In the genomic region with DNA sequence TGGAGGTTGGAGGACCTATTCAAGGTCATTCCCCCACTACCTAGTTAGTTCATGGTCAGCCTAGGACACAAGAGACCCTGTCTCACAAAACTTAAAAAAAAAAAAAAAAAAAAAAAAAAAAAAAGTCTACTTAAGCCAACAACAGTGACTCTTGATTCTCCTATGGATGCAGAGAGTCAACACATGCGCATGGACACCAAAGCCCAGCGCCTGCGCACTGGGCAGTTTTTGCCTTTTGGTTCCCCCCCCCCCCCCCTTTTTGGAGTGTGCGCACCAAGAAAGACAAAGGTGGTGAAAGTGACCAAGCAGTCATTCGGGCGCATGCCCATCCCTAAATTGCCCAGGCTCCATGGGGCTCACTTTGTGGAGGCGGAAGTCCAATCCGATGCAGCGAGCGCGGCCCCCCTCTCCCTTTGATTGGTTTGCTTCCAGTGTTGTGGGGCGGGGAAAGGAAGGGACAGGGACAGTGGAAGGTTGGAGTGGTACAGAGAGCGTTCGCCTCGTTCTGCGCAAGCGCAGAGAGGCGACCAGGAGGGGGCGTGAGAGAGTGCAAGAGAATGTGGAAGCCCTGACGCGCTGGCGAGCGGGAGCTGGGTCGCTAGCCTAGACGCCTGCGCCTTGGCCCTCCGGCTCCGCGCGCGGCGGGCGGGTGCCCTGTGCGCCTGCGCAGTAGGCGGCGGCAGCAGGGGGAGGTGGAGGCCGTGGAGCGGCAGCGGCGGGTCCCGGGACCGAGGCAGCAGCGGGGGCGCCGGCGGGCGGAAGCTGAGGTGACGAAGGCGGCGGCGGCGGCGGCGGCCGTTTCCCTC, we compare ENCODE assay signal across 8 mouse cellular contexts. TPM values are rescaled to one million over a fixed set of nuclear protein-coding genes. Genes with fewer than 3 reads are reported as not detected.
DNase-seq lines count a peak whose midpoint lies in the region; ATAC-seq and TF ChIP-seq lines count a peak whose summit lies in the region.

Gene Fxr2, plus strand, starts transcription at position 707 of the 806 bp plus-strand sequence.

- TF ChIP-seq CTCF in MEL (IDR thresholded peaks at IDR 0.05 in 2 of 3, conservative IDR thresholded peaks at IDR 0.05 in 1 of 3; ENCODE audit: control insufficient read depth in 1 of 3, insufficient read depth in 1 of 3, low read depth in 2 of 3, low read length in 3 of 3, poor library complexity in 1 of 3, severe bottlenecking in 1 of 3), result peak; percentile 49 to 88 (median 85)
- TF ChIP-seq CTCF in cerebellum, adult 2 months (IDR thresholded peaks at IDR 0.05; ENCODE audit: borderline replicate concordance, insufficient read depth, low read depth, low read length), result peak; percentile 78
- TF ChIP-seq CTCF in forebrain, postnatal 0 days (IDR thresholded peaks at IDR 0.05; ENCODE audit: low read depth), result peak; percentile 90

- H3K4me2 ChIP-seq in forebrain, postnatal 0 days (ENCODE audit: low read depth), result peak within 1 kb of the TSS; percentile 75
- H3K4me2 ChIP-seq in lung, embryonic 15.5 days, result peak within 1 kb of the TSS; percentile 69

- peak; percentile 84 to 86 for TF ChIP-seq POLR2A in MEL (IDR thresholded peaks at IDR 0.05; ENCODE audit: control insufficient read depth in 1 of 2, insufficient read depth in 1 of 2, low read depth in 1 of 2, low read length in 2 of 2, poor library complexity in 1 of 2)
- peak; percentile 59; the same call in 1 of the 2 replicates for TF ChIP-seq POLR2A in cerebellum, adult 2 months (IDR thresholded peaks at IDR 0.05; ENCODE audit: borderline replicate concordance, insufficient read depth, low read length)

- DNase-seq in MEL (ENCODE audit: low read depth, low spot score), result peak; percentile 100
- peak; percentile 100 for DNase-seq in cerebellum, adult 2 months
- DNase-seq in forebrain, postnatal 0 days, result peak; percentile 100
- DNase-seq in heart, postnatal 4 days, result peak; percentile 100
- DNase-seq in layer of hippocampus, adult 8-10 months (ENCODE audit: low spot score in 2 of 2), result peak; percentile 100
- DNase-seq in ovary, adult 18-20 months (ENCODE audit: low spot score), result peak; percentile 100
- DNase-seq in thymus, postnatal 0 days (ENCODE audit: low spot score), result peak; percentile 100

- H3K36me3 ChIP-seq in MEL (ENCODE audit: control insufficient read depth in 1 of 2, insufficient read depth in 2 of 2, low read length in 2 of 2), result peaks cover 11 to 39% of the 10 kb centered on the region in 2 experiments
- H3K36me3 ChIP-seq in forebrain, postnatal 0 days (ENCODE audit: insufficient read depth), result no peaks in the 10 kb centered on the region
- 0 out of 2 replicates have a peak, but pooled peaks cover 11% of the 10 kb centered on the region for H3K36me3 ChIP-seq in lung, embryonic 15.5 days

- H3K9ac ChIP-seq in MEL (ENCODE audit: control insufficient read depth, low read depth, low read length, poor library complexity, severe bottlenecking), result peak within 1 kb of the TSS; percentile 99
- peak within 1 kb of the TSS; percentile 87 for H3K9ac ChIP-seq in forebrain, postnatal 0 days
- H3K9ac ChIP-seq in lung, embryonic 15.5 days, result peak within 1 kb of the TSS; percentile 92

- peaks cover 19 to 27% of the 10 kb centered on the region in 2 experiments for H3K4me1 ChIP-seq in MEL (ENCODE audit: control insufficient read depth in 1 of 2, insufficient read depth in 2 of 2, low read length in 2 of 2)
- H3K4me1 ChIP-seq in cerebellum, adult 2 months (ENCODE audit: control insufficient read depth, insufficient read depth, low read length), result peaks cover 4% of the 10 kb centered on the region; the same call in 1 of the 2 replicates
- peaks cover 24% of the 10 kb centered on the region for H3K4me1 ChIP-seq in forebrain, postnatal 0 days (ENCODE audit: insufficient read depth)
- peaks cover 23% of the 10 kb centered on the region for H3K4me1 ChIP-seq in lung, embryonic 15.5 days

- peak within 1 kb of the TSS; percentile 57 to 84 for H3K4me3 ChIP-seq in MEL (ENCODE audit: control insufficient read depth in 1 of 2, insufficient read depth in 1 of 2, low read depth in 2 of 2, low read length in 2 of 2)
- H3K4me3 ChIP-seq in cerebellum, adult 2 months (replicated peaks; ENCODE audit: insufficient read depth, low read depth, low read length), result peak within 1 kb of the TSS; percentile 98
- peak within 1 kb of the TSS; percentile 89 for H3K4me3 ChIP-seq in forebrain, postnatal 0 days (ENCODE audit: low read depth, low read length)
- H3K4me3 ChIP-seq in lung, embryonic 15.5 days, result peak within 1 kb of the TSS; percentile 90

- ATAC-seq in forebrain, postnatal 0 days, result peak; percentile 97
- ATAC-seq in lung, embryonic 15.5 days (ENCODE audit: borderline replicate concordance, extremely low read depth, low FRiP score, low TSS enrichment), result peak; percentile 98

- no peak for TF ChIP-seq RAD21 in MEL (IDR thresholded peaks at IDR 0.05; ENCODE audit: low read depth, low read length)

- under 1% methylated on average over 54 of the region's 56 CpGs for WGBS in cerebellum, adult 2 months
- WGBS in forebrain, postnatal 0 days, result 3% methylated on average over 39 of the region's 56 CpGs
- 1% methylated on average over 55 of the region's 56 CpGs for WGBS in lung, embryonic 15.5 days

- H3K79me2 ChIP-seq in MEL (ENCODE audit: control insufficient read depth, insufficient read depth, low read length, poor library complexity), result peaks cover 40% of the 10 kb centered on the region

- peak within 1 kb of the TSS; percentile 89 for H3K27ac ChIP-seq in MEL (ENCODE audit: control insufficient read depth, low read depth, low read length)
- peak within 1 kb of the TSS; percentile 43 for H3K27ac ChIP-seq in cerebellum, adult 2 months (ENCODE audit: insufficient read depth, low read length)
- H3K27ac ChIP-seq in forebrain, postnatal 0 days (ENCODE audit: low read depth, low read length), result peak within 1 kb of the TSS; percentile 93
- H3K27ac ChIP-seq in lung, embryonic 15.5 days, result peak within 1 kb of the TSS; percentile 98

- no peaks in the 10 kb centered on the region for H3K27me3 ChIP-seq in MEL (ENCODE audit: control insufficient read depth in 1 of 2, insufficient read depth in 2 of 2, low read length in 2 of 2)
- no peaks in the 10 kb centered on the region for H3K27me3 ChIP-seq in cerebellum, adult 2 months (ENCODE audit: control insufficient read depth, insufficient read depth, low read length)
- H3K27me3 ChIP-seq in forebrain, postnatal 0 days (ENCODE audit: insufficient read depth, low read length), result no peaks in the 10 kb centered on the region
- no peaks in the 10 kb centered on the region for H3K27me3 ChIP-seq in lung, embryonic 15.5 days

- no peak for TF ChIP-seq EP300 in MEL (IDR thresholded peaks at IDR 0.05; ENCODE audit: low read depth in 1 of 2, low read length in 2 of 2)

- no peaks in the 10 kb centered on the region for H3K9me3 ChIP-seq in MEL (replicated peaks; ENCODE audit: insufficient read depth, low read length)
- no peaks in the 10 kb centered on the region for H3K9me3 ChIP-seq in forebrain, postnatal 0 days (ENCODE audit: low read length)
- H3K9me3 ChIP-seq in lung, embryonic 15.5 days, result no peaks in the 10 kb centered on the region

TF ChIP-seq in MEL, 35 proteins besides CTCF, POLR2A, EP300 and RAD21 (continues in another document):
- TF ChIP-seq ELF1 (IDR thresholded peaks at IDR 0.05; ENCODE audit: low read depth, low read length) (peak; percentile 93), MAX (IDR thresholded peaks at IDR 0.05; ENCODE audit: low read length) (0 out of 2 replicates have a peak, but pooled peaks have one; percentile 7), RCOR1 (IDR thresholded peaks at IDR 0.05; ENCODE audit: low read depth, low read length) (no peak; the same call in 1 of the 2 replicates), MAZ (IDR thresholded peaks at IDR 0.05; ENCODE audit: low read depth, low read length) (peak; percentile 55), MYC (IDR thresholded peaks at IDR 0.05; ENCODE audit: low read depth, low read length) (peak; percentile 28; the same call in 1 of the 2 replicates), TAL1 (IDR thresholded peaks at IDR 0.05; ENCODE audit: low read length) (no peak), USF2 (IDR thresholded peaks at IDR 0.05; ENCODE audit: borderline replicate concordance in 1 of 2, insufficient read depth in 1 of 2, low read depth in 1 of 2, low read length in 2 of 2) (no peak), TCF12 (IDR thresholded peaks at IDR 0.05; ENCODE audit: low read depth, low read length) (no peak; the same call in 1 of the 2 replicates), ETS1 (IDR thresholded peaks at IDR 0.05; ENCODE audit: low read depth, low read length) (0 out of 2 replicates have a peak, but pooled peaks have one; percentile 7), CHD2 (IDR thresholded peaks at IDR 0.05; ENCODE audit: low read length) (no peak), ZKSCAN1 (IDR thresholded peaks at IDR 0.05; ENCODE audit: low read depth, low read length) (no peak; the same call in 1 of the 2 replicates), E2F4 (IDR thresholded peaks at IDR 0.05; ENCODE audit: borderline replicate concordance, low read depth, low read length) (no peak), SIN3A (IDR thresholded peaks at IDR 0.05; ENCODE audit: low read length) (peak; percentile 89), ZMIZ1 (IDR thresholded peaks at IDR 0.05; ENCODE audit: low read depth, low read length) (0 out of 2 replicates have a peak, but pooled peaks have one; percentile 31), TBP (IDR thresholded peaks at IDR 0.05; ENCODE audit: low read depth, low read length) (peak; percentile 42), JUND (IDR thresholded peaks at IDR 0.05; ENCODE audit: low read depth, low read length) (no peak), MAFK (IDR thresholded peaks at IDR 0.05; ENCODE audit: borderline replicate concordance, low read depth, low read length) (no peak), POLR2AphosphoS5 (IDR thresholded peaks at IDR 0.05; ENCODE audit: borderline replicate concordance, low read depth, low read length) (no peak), UBTF (IDR thresholded peaks at IDR 0.05; ENCODE audit: borderline replicate concordance, insufficient read depth, low read depth, low read length) (no peak), NRF1 (IDR thresholded peaks at IDR 0.05; ENCODE audit: insufficient read depth, low read depth, low read length, poor library complexity, severe bottlenecking) (peak; percentile 77)

RNA-seq across cellular contexts. Expression of gene Fxr2, which starts in this region (rescaled TPM):
- 90.2 and 95.1 TPM in 2 replicates for total RNA-seq in MEL (2012; rRNA removed)
- polyA plus RNA-seq in MEL (2012; ENCODE audit: insufficient read depth in 1 of 2, insufficient read length in 2 of 2, low read depth in 1 of 2, low replicate concordance in 2 of 2, missing spikeins in 1 of 2), result 10 to 100 TPM in 1 of 2 experiments, not detected in 1; 97.6 TPM
- 176 and 183 TPM in 2 replicates for polyA plus RNA-seq in cerebellum, adult 2 months (2012; rRNA removed)
- total RNA-seq in forebrain, postnatal 0 days (2014; rRNA removed), result 83.9 and 94.5 TPM in 2 replicates
- polyA plus RNA-seq in forebrain, postnatal 0 days (2015; fragmentation: Nextera tagmentation; extraction: Ambion mirVana), result 23.1 and 25.2 TPM in 2 replicates
- total RNA-seq in heart, postnatal 4 days (2021), result 10 to 100 TPM; 81.4 to 83.6 TPM
- 100 to 1,000 TPM; 132 to 154 (median 139) TPM for total RNA-seq in layer of hippocampus, adult 8-10 months (2022)
- polyA plus RNA-seq in lung, embryonic 15.5 days (2015; fragmentation: Nextera tagmentation; extraction: Ambion mirVana), result 26.7 and 27.8 TPM in 2 replicates
- 18.4 and 26.6 TPM in 2 replicates for polyA plus RNA-seq in thymus, postnatal 0 days (2015; fragmentation: Nextera tagmentation; extraction: Ambion mirVana)

Comparison
In these comparisons a context has a peak if more than half of its experiments do, and no peak if none do; other contexts are left out.
1. Peak in every context shown above with its lines: DNase-seq, ATAC-seq, H3K4me3 ChIP-seq and H3K27ac ChIP-seq.
2. H3K27ac ChIP-seq: peak in every context shown above with its lines; median percentile 98 in lung, embryonic 15.5 days; 93 in forebrain, postnatal 0 days; 89 in MEL; 43 in cerebellum, adult 2 months.